Mouse (Mus musculus) frontal cortex, adult (tissue): ENCODE results near the gene BC030870.

Experiments used
- ATAC-seq: cut with Nextera tagmentation; 2 replicates; pipeline ENCODE4 v1.9.2; 2017; ENCODE audit warnings: mild to moderate bottlenecking, moderate library complexity, mixed read lengths; ENCODE audit not compliant: low TSS enrichment

The BC030870 gene

GRCm38 (mm10) chr8:65129199-65129788, at the start of gene BC030870:
TSS of gene BC030870 (minus strand) at chr8:65129563.
- no peak for ATAC-seq

GRCm38 (mm10) chr8:65174746-65175476, 45.5 kb upstream of the BC030870 start:
- no peak for ATAC-seq

- ATAC-seq, result peak; percentile 95
These were observed 39.8 kb upstream of the BC030870 start for GRCm38 (mm10) chr8:65169184-65169583.

- peak; percentile 94 for ATAC-seq
These were observed 31.3 kb upstream of the BC030870 start for GRCm38 (mm10) chr8:65160676-65161075.

GRCm38 (mm10) chr8:65159096-65159748, 29.9 kb upstream of the BC030870 start:
- peak; percentile 92 for ATAC-seq

GRCm38 (mm10) chr8:65157901-65158300, 28.5 kb upstream of the BC030870 start:
- ATAC-seq, result no peak

GRCm38 (mm10) chr8:65138830-65139466, 9.6 kb upstream of the BC030870 start:
- 0 out of 2 replicates have a peak, but pooled peaks have one; percentile 44 for ATAC-seq

GRCm38 (mm10) chr8:65126454-65126853, 2.9 kb downstream of the BC030870 start:
- no peak for ATAC-seq

GRCm38 (mm10) chr8:65126014-65126413, 3.3 kb downstream of the BC030870 start:
- no peak for ATAC-seq

- no peak for ATAC-seq
These were observed 17.3 kb downstream of the BC030870 start for GRCm38 (mm10) chr8:65112092-65112491.

GRCm38 (mm10) chr8:65110285-65110691, 19.1 kb downstream of the BC030870 start:
- peak; percentile 97 for ATAC-seq

GRCm38 (mm10) chr8:65108936-65109335, 20.4 kb downstream of the BC030870 start:
- ATAC-seq, result no peak

- ATAC-seq, result no peak
These were observed 21.2 kb downstream of the BC030870 start for GRCm38 (mm10) chr8:65107936-65108718.

- ATAC-seq, result peak; percentile 95
These were observed 25.3 kb downstream of the BC030870 start for GRCm38 (mm10) chr8:65104041-65104440.

- ATAC-seq, result peak; percentile 51
These were observed 25.7 kb downstream of the BC030870 start for GRCm38 (mm10) chr8:65103632-65104031.

GRCm38 (mm10) chr8:65099735-65100134, 29.6 kb downstream of the BC030870 start:
- no peak for ATAC-seq

GRCm38 (mm10) chr8:65097760-65098415, 31.5 kb downstream of the BC030870 start:
- ATAC-seq, result no peak

- no peak for ATAC-seq
These were observed 39.6 kb downstream of the BC030870 start for GRCm38 (mm10) chr8:65089781-65090180.

- no peak for ATAC-seq
These were observed 41.2 kb downstream of the BC030870 start for GRCm38 (mm10) chr8:65088120-65088519.

GRCm38 (mm10) chr8:65087711-65088110, 41.7 kb downstream of the BC030870 start:
- no peak for ATAC-seq

GRCm38 (mm10) chr8:65085680-65086079, 43.7 kb downstream of the BC030870 start:
- no peak for ATAC-seq
